Mouse (Mus musculus): ENCODE data around the gene Rpl27.

- no peak for TF ChIP-seq CTCF (IDR thresholded peaks at IDR 0.05)
- no peak for TF ChIP-seq EP300 (IDR thresholded peaks at IDR 0.05)
These were observed 9.4 kb downstream of the Rpl27 start for GRCm38 (mm10) chr11:101451536-101451935.

Measured in lung, postnatal 0 days (tissue).